Mouse (Mus musculus) spleen, adult 2 months (tissue): ENCODE data around the gene Pdzk1ip1. TPM values are rescaled to one million over a fixed set of nuclear protein-coding genes. Genes with fewer than 3 reads are reported as not detected.

Experiments used
- DNase-seq, 2 experiments: peaks; one replicate each; pipeline versions ENCODE4 v3.0.0 to v3.0.0-alpha.2; 2012 to 2021; ENCODE audit warnings: low spot score in 2 of 2, low read depth in 1 of 2
- H3K27ac ChIP-seq: fragments of 200-500 bp; 2 replicates; pipeline ENCODE4 v1.5.1; 2012; ENCODE audit warnings: low read length, inconsistent platforms; ENCODE audit not compliant: insufficient read depth
- H3K27me3 ChIP-seq: fragments of 200-500 bp; 2 replicates; pipeline ENCODE4 v1.6.1; 2012; ENCODE audit warnings: mild to moderate bottlenecking, moderate library complexity, low read length, inconsistent platforms; ENCODE audit not compliant: control insufficient read depth, insufficient read depth
- H3K36me3 ChIP-seq: fragments of 200-500 bp; 2 replicates; pipeline ENCODE4 v1.6.1; 2012; ENCODE audit warnings: mild to moderate bottlenecking, low read length, inconsistent platforms; ENCODE audit not compliant: control insufficient read depth, insufficient read depth
- H3K4me1 ChIP-seq: fragments of 200-500 bp; 2 replicates; pipeline ENCODE4 v1.6.1; 2011; ENCODE audit warnings: inconsistent platforms; ENCODE audit not compliant: control insufficient read depth, insufficient read depth, insufficient read length
- H3K4me3 ChIP-seq: fragments of 200-500 bp; 2 replicates; pipeline ENCODE4 v1.5.1; 2011; ENCODE audit warnings: mild to moderate bottlenecking, inconsistent platforms; ENCODE audit not compliant: insufficient read depth, insufficient read length; ENCODE audit errors: extremely low read depth
- CTCF ChIP-seq: fragments of 200-500 bp; IDR thresholded peaks from 2 replicates; pipeline ENCODE4 v1.5.1; 2011; ENCODE audit warnings: mild to moderate bottlenecking, inconsistent platforms; ENCODE audit not compliant: insufficient read depth, insufficient read length, insufficient replicate concordance; ENCODE audit errors: extremely low read depth
- POLR2A ChIP-seq: fragments of 200-500 bp; IDR thresholded peaks from 2 replicates; pipeline ENCODE4 v1.6.1; 2011; ENCODE audit warnings: low read depth, low read length, inconsistent platforms
- WGBS: fragments of 180-500 bp; shearing (Covaris S2); methylation state at CpG from one replicate; pipeline ENCODE4 v1.1.7; 2018; 5-methylcytosine and 5-hydroxymethylcytosine counted together
- polyA plus RNA-seq: library from polyadenylated mRNA; depleted of rRNA; stranded (reverse); fragments of >200 nt; gene quantifications from 2 replicates; pipeline ENCODE4 v1.2.3, GENCODE M21; 2012; rRNA removed

Pdzk1ip1 gene
- polyA plus RNA-seq, 1 experiment = 89.6 TPM

- Histone ChIP-seq H3K27ac (no peak overlapping the region), H3K4me1 (no peaks in the 10 kb centered on the region), H3K27me3 (no peaks in the 10 kb centered on the region), H3K4me3 (no peak overlapping the region), H3K36me3 (no peaks in the 10 kb centered on the region)
- WGBS = 68% methylated on average over 5 of the region's 5 CpGs
- no peak for DNase-seq
- TF ChIP-seq CTCF (no peak), POLR2A (no peak)
These were observed 33.1 kb downstream of the Pdzk1ip1 start for GRCm38 (mm10) chr4:115121608-115122007.

- H3K36me3 ChIP-seq = no peaks in the 10 kb centered on the region
- WGBS = 68% methylated on average over 2 of the region's 2 CpGs
- H3K4me3 ChIP-seq = no peak overlapping the region
- TF ChIP-seq CTCF (no peak), POLR2A (no peak)
- DNase-seq = no peak
- H3K4me1 ChIP-seq = no peaks in the 10 kb centered on the region
- H3K27me3 ChIP-seq = no peaks in the 10 kb centered on the region
- H3K27ac ChIP-seq = no peak overlapping the region
These were observed 35.0 kb downstream of the Pdzk1ip1 start for GRCm38 (mm10) chr4:115123507-115123906.

GRCm38 (mm10) chr4:115124713-115125112 lies 36.2 kb downstream of the Pdzk1ip1 start:
- TF ChIP-seq POLR2A (no peak), CTCF (no peak)
- Histone ChIP-seq H3K4me1 (no peaks in the 10 kb centered on the region), H3K4me3 (no peak overlapping the region), H3K27ac (no peak overlapping the region), H3K36me3 (no peaks in the 10 kb centered on the region), H3K27me3 (no peaks in the 10 kb centered on the region)
- no peak for DNase-seq

- Histone ChIP-seq H3K4me3 (no peak overlapping the region), H3K27ac (no peak overlapping the region), H3K36me3 (no peaks in the 10 kb centered on the region), H3K27me3 (no peaks in the 10 kb centered on the region), H3K4me1 (no peaks in the 10 kb centered on the region)
- WGBS = 9% methylated on average over 5 of the region's 5 CpGs
- TF ChIP-seq CTCF (no peak), POLR2A (no peak)
- DNase-seq = no peak
These were observed 44.6 kb downstream of the Pdzk1ip1 start for GRCm38 (mm10) chr4:115133085-115133484.

GRCm38 (mm10) chr4:115133621-115134295 lies 45.2 kb downstream of the Pdzk1ip1 start, which contains the start of gene Cyp4x1:
Cyp4x1 (minus strand) TSS chr4:115134281.
- Histone ChIP-seq H3K36me3 (no peaks in the 10 kb centered on the region), H3K27ac (no peak within 1 kb of the TSS), H3K4me1 (no peaks in the 10 kb centered on the region), H3K27me3 (no peaks in the 10 kb centered on the region), H3K4me3 (no peak within 1 kb of the TSS)
- TF ChIP-seq POLR2A (no peak), CTCF (no peak)
- DNase-seq = no peak
- 12% methylated on average over 29 of the region's 29 CpGs for WGBS

- no peak overlapping the region for H3K4me3 ChIP-seq
- H3K4me1 ChIP-seq = no peaks in the 10 kb centered on the region
These were observed 45.8 kb downstream of the Pdzk1ip1 start for GRCm38 (mm10) chr4:115134296-115134630.

More at GRCm38 (mm10) chr4:115134296-115134630, 45.8 kb downstream of the Pdzk1ip1 start:
- Histone ChIP-seq H3K27me3 (no peaks in the 10 kb centered on the region), H3K27ac (no peak overlapping the region), H3K36me3 (no peaks in the 10 kb centered on the region)
- TF ChIP-seq POLR2A = no peak
- TF ChIP-seq CTCF = no peak
- WGBS = 33% methylated on average over 7 of the region's 7 CpGs
- DNase-seq = no peak

Other genes with a start within 250 kb of the Pdzk1ip1 start
- 0.72 and 1.1 TPM in 2 replicates for gene Foxd2, start 179.8 kb upstream of the Pdzk1ip1 start, polyA plus RNA-seq
- not detected in 2 replicates for gene Foxe3, start 162.7 kb upstream of the Pdzk1ip1 start, polyA plus RNA-seq
- gene Cmpk1, start 101.5 kb upstream of the Pdzk1ip1 start, polyA plus RNA-seq = 9.0 and 13.6 TPM in 2 replicates
- gene Stil, start 88.5 kb upstream of the Pdzk1ip1 start, polyA plus RNA-seq = 1.2 TPM in 2 replicates
- gene Tal1, start 32.3 kb upstream of the Pdzk1ip1 start, polyA plus RNA-seq = 20.9 and 37.0 TPM in 2 replicates
- 0.02 and 0.04 TPM in 2 replicates for gene Cyp4x1, start 45.6 kb downstream of the Pdzk1ip1 start, polyA plus RNA-seq
- not detected in 2 replicates for gene Cyp4a29, start 153.4 kb downstream of the Pdzk1ip1 start, polyA plus RNA-seq
- gene Cyp4a12a, start 210.3 kb downstream of the Pdzk1ip1 start, polyA plus RNA-seq = not detected in 2 replicates